Mouse (Mus musculus): ENCODE data around the gene Epb41l1. TPM values are rescaled to one million over a fixed set of nuclear protein-coding genes. Genes with fewer than 3 reads are reported as not detected.

The Epb41l1 gene
- polyA plus RNA-seq, 1 experiment from 2014 or later: 1.4 TPM

DNA sequence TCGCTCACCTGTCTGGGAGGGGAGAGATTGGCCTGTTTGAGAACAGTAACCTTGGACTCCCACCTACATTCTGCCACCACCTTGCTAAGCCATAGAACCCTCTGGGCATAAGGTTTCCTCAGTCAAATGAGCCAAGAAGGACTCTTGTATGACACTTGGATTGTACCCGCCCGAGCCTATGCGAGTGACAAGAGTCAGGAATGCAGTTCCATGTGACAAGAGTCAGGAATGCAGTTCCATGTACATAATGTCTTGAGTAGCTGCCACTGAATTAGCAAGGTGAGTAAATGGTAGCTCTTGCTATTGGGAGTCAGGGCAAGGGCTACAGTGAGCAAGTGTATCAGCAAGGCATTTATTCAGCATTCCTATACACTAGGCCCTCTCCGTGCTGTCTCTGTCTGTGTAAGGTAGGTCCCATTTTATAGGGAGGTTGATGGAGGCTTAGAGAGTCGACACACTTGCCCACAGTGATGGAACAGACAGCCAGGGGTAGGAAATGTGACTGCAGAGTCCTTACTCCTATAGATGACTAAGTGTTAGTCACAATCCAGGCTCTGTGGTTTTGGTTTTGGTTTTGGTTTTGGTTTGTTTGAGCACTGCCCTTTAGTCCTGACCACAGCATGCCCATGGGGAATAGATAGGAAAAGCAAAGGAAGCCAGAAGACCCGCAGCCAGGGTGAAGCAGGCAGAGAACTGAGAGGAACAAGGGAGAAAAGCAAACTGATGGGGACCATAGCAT lies 118.3 kb downstream of the Epb41l1 start:
- ATAC-seq (ENCODE audit: insufficient number of reproducible peaks, low FRiP score): no peak
- Histone ChIP-seq H3K27ac (ENCODE audit: poor library complexity, severe bottlenecking) (no peak overlapping the region), H3K4me2 (no peak overlapping the region), H3K36me3 (peaks cover 10% of the 10 kb centered on the region; the same call in 1 of the 2 replicates), H3K27me3 (replicated peaks) (no peaks in the 10 kb centered on the region), H3K9me3 (replicated peaks) (no peaks in the 10 kb centered on the region), H3K9ac (no peak overlapping the region), H3K4me1 (replicated peaks) (no peaks in the 10 kb centered on the region), H3K4me3 (no peak overlapping the region)
- 74% methylated on average over 7 of the region's 7 CpGs for WGBS

DNA sequence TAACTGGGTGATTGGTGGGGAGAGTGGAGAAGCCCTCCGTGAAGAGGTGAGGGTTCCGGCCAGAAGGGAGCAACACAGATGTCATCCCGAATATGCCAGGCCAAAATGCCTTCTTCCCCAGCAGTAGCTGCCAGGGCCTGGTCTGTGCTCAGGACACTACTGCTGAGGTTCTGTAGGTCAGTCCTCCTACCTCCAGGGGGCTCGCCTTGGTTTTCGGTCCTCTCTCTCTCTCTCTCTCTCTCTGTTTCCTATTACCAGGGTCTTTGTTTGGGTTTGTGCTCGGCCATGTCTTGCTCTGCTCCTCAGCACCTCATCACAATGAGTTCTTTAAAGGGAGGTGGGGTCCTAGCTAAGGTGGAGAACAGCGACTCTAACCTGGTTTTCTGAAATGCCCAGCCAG lies 120.3 kb downstream of the Epb41l1 start:
- no peak overlapping the region for H3K9ac ChIP-seq
- no peak for ATAC-seq (ENCODE audit: insufficient number of reproducible peaks, low FRiP score)
- H3K27me3 ChIP-seq (replicated peaks): no peaks in the 10 kb centered on the region
- H3K4me3 ChIP-seq: no peak overlapping the region
- no peaks in the 10 kb centered on the region for H3K4me1 ChIP-seq (replicated peaks)
- H3K36me3 ChIP-seq: peaks cover 10% of the 10 kb centered on the region; the same call in 1 of the 2 replicates
- no peak overlapping the region for H3K4me2 ChIP-seq
- no peaks in the 10 kb centered on the region for H3K9me3 ChIP-seq (replicated peaks)
- no peak overlapping the region for H3K27ac ChIP-seq (ENCODE audit: poor library complexity, severe bottlenecking)
- 78% methylated on average over 7 of the region's 7 CpGs for WGBS

DNA sequence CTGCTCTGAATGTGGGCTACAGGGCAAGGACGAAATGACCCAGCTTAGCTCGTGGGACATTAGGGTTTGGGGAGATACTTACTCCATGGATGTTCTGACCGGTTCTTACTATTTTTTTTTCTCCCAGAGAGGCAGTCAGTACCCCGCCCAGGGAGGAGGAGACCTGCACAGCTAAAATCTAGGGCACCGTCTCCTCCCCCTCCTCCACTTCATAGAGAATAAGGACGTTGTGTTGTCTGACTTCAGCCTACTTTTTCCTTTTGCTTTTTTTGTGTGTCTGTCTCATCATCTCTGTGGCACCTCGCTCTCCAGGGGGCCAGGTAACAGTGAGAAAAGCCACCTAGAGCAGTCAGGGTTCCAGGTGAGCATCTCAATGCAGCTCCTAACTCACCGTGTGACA lies 121.7 kb downstream of the Epb41l1 start:
- peaks cover 7% of the 10 kb centered on the region; the same call in 1 of the 2 replicates for H3K36me3 ChIP-seq
- 70% methylated on average over 8 of the region's 8 CpGs for WGBS

DNA sequence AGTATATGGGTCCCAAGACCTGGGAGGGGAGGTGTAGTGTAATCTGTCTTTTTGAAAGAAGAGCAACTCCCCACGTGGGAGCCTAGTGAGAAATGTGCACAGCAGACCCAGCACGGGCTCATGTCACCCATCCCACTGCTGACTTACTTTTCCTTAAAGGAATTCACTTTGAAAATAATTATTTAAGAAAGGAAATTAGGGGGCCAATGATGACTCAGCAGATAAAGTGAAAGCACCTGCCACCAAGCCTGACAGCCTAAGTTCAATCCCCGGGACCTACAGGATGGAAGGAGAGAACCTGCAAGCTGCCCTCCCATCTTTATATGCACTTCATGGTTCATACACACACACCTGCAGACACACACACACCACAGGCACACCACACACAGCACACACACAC lies 123.1 kb downstream of the Epb41l1 start:
- peaks cover 7% of the 10 kb centered on the region; the same call in 1 of the 2 replicates for H3K36me3 ChIP-seq
- no peak overlapping the region for H3K4me3 ChIP-seq
- peaks cover 10% of the 10 kb centered on the region for H3K4me1 ChIP-seq (replicated peaks)
- 73% methylated on average over 3 of the region's 3 CpGs for WGBS
- H3K4me2 ChIP-seq: no peak overlapping the region
- H3K9ac ChIP-seq: no peak overlapping the region
- no peaks in the 10 kb centered on the region for H3K27me3 ChIP-seq (replicated peaks)
- no peak overlapping the region for H3K27ac ChIP-seq (ENCODE audit: poor library complexity, severe bottlenecking)
- H3K9me3 ChIP-seq (replicated peaks): no peaks in the 10 kb centered on the region
- no peak for ATAC-seq (ENCODE audit: insufficient number of reproducible peaks, low FRiP score)

More for the DNA sequence above, 121.7 kb downstream of the Epb41l1 start:
- H3K27ac ChIP-seq (ENCODE audit: poor library complexity, severe bottlenecking): no peak overlapping the region
- no peak overlapping the region for H3K4me3 ChIP-seq
- no peak overlapping the region for H3K9ac ChIP-seq
- H3K27me3 ChIP-seq (replicated peaks): no peaks in the 10 kb centered on the region
- ATAC-seq (ENCODE audit: insufficient number of reproducible peaks, low FRiP score): no peak
- H3K4me2 ChIP-seq: no peak overlapping the region
- H3K4me1 ChIP-seq (replicated peaks): peaks cover 4% of the 10 kb centered on the region
- no peaks in the 10 kb centered on the region for H3K9me3 ChIP-seq (replicated peaks)

DNA sequence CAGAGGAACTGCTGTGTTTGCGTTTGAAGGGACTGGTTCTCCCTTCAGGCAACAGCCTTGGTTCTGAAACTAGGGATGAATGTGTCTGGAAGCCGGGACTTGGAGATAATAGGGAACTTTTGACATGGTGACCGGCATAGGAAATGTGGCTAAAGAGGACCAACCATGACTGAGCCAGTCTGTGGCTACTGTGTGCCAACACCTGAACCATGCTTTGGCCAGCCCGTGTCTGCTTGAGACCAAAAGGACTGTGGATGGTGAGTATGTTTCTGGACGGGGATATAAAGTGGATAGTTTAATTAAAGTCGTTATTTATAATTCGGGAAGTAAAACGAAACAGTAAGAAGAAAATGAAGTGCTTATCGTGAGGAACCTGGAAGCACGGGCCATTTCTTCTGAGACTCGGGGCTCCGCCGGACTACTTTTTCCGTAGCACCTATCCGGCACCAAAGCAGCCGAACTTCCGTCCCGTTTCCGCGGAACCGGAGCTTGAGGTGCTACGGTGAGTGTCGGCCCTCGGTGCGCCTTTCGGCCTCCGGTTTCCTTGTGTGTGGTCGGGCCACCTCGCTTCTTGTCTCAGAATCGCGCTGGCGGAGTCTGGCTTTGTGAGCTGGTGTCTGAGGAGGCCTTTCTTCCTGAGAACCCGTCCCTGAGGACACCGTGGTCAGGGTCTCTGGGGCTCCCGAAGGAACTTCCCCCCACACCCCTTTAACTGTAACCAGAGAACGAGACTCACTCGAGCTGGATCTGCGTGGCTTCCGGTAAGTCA lies 126.6 kb downstream of the Epb41l1 start, which contains the start of gene Aar2:
TSS of gene Aar2 (plus strand) at position 462 of the 769 bp plus-strand sequence.
- ATAC-seq (ENCODE audit: insufficient number of reproducible peaks, low FRiP score): no peak
- 6% methylated on average over 39 of the region's 39 CpGs for WGBS
- H3K4me1 ChIP-seq (replicated peaks): peaks cover 15% of the 10 kb centered on the region
- peak within 1 kb of the TSS; percentile 86 for H3K4me2 ChIP-seq
- H3K9me3 ChIP-seq (replicated peaks): no peaks in the 10 kb centered on the region
- peak within 1 kb of the TSS; percentile 87 for H3K9ac ChIP-seq
- H3K36me3 ChIP-seq: peaks cover 20% of the 10 kb centered on the region
- H3K4me3 ChIP-seq: peak within 1 kb of the TSS; percentile 96
- H3K27me3 ChIP-seq (replicated peaks): no peaks in the 10 kb centered on the region
- no peak within 1 kb of the TSS for H3K27ac ChIP-seq (ENCODE audit: poor library complexity, severe bottlenecking)

DNA sequence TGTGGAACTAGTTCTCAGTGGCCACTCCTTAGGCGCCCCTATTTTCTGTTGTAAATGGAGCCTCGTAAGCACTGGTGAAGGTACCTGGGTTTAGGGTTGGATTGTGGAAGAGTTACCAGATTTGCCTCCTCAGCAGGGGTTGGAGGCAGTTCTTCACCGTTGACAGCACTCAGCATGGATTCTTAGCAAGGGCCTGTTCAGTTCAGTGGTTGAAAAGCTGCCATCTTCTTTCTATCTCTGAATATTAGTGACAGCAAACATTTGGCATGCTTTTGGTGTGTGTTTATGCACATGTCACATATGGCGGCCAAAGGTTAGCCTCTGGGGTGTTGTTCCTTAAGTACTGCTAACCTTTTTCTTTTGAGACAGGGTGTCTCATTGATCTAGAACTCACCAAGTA lies 131.7 kb downstream of the Epb41l1 start:
- Histone ChIP-seq H3K36me3 (peaks cover 58% of the 10 kb centered on the region), H3K4me2 (no peak overlapping the region), H3K27ac (ENCODE audit: poor library complexity, severe bottlenecking) (no peak overlapping the region), H3K4me1 (replicated peaks) (peaks cover 12% of the 10 kb centered on the region), H3K9ac (no peak overlapping the region), H3K27me3 (replicated peaks) (no peaks in the 10 kb centered on the region), H3K9me3 (replicated peaks) (no peaks in the 10 kb centered on the region), H3K4me3 (no peak overlapping the region)
- no peak for ATAC-seq (ENCODE audit: insufficient number of reproducible peaks, low FRiP score)
- 91% methylated on average over 4 of the region's 4 CpGs for WGBS

DNA sequence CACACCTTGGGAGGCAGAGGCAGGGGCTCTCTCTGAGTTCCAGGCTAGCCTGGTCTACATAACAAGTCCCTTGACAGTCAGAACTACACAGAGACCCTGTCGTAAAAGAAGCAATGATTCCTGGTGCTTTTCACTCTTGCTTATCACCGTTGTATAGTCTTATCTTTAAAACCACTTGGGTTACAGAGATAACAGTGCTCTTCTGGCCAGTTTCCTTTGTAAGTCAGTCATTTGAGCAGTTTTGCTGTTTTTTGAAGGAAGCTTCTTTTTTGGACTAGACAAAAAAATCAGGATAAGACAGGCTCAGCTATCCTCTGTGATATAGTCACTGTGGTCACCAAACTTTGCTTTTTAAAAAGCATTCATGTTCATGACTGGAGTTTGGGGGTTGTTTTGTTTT lies 141.1 kb downstream of the Epb41l1 start:
- H3K36me3 ChIP-seq: peaks cover 43% of the 10 kb centered on the region
- no peak overlapping the region for H3K27ac ChIP-seq (ENCODE audit: poor library complexity, severe bottlenecking)
- ATAC-seq (ENCODE audit: insufficient number of reproducible peaks, low FRiP score): no peak
- H3K4me3 ChIP-seq: no peak overlapping the region
- WGBS: 5% methylated on average over 2 of the region's 2 CpGs
- no peaks in the 10 kb centered on the region for H3K9me3 ChIP-seq (replicated peaks)
- no peak overlapping the region for H3K4me2 ChIP-seq
- H3K4me1 ChIP-seq (replicated peaks): peaks cover 5% of the 10 kb centered on the region; the same call in 1 of the 2 replicates
- H3K27me3 ChIP-seq (replicated peaks): no peaks in the 10 kb centered on the region
- no peak overlapping the region for H3K9ac ChIP-seq

DNA sequence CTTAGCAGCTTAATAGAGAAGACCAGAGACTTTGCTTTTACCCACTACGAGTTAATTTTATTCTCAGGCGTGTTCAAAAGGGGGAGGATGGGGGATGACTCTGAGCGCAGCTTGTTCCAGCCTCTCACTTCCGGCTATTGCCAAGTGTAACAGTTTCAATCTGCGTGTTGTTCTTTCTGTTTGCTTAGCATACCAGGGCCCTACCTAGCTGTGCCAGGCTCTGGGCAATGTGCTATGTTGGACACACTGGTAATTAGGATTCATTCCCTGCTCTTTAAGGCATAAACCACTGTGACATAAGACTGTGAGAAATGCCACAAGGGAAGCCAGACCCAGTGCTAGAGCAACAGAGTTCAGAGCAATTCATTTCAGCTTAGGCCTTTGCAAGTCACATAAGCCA lies 142.8 kb downstream of the Epb41l1 start:
- Histone ChIP-seq H3K27ac (ENCODE audit: poor library complexity, severe bottlenecking) (no peak overlapping the region), H3K4me3 (no peak overlapping the region), H3K4me1 (replicated peaks) (peaks cover 5% of the 10 kb centered on the region; the same call in 1 of the 2 replicates), H3K27me3 (replicated peaks) (no peaks in the 10 kb centered on the region), H3K9ac (no peak overlapping the region), H3K4me2 (no peak overlapping the region), H3K9me3 (replicated peaks) (no peaks in the 10 kb centered on the region), H3K36me3 (peaks cover 46% of the 10 kb centered on the region)
- WGBS: 82% methylated on average over 5 of the region's 5 CpGs
- no peak for ATAC-seq (ENCODE audit: insufficient number of reproducible peaks, low FRiP score)

DNA sequence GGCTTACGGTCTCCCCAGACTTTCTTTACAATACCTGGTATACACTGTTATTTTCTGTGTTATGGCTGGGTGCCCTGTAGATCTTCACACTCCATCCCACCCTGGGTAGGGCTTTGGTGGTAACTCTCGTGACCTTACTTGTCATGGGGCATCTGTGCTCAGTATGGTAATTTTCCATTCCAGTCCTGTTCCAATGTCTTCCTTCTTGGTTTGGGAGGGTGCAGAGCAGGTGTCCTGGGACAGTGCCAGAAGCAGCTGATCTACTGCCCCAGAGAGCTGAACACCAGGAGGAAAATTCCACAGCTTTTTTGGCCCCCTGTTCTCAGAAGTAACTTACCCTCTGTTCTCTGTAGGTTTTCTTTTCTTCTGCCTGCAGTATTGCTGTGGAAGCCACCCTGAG lies 145.8 kb downstream of the Epb41l1 start:
- Histone ChIP-seq H3K4me2 (no peak overlapping the region), H3K4me1 (replicated peaks) (peaks cover 3% of the 10 kb centered on the region; the same call in 1 of the 2 replicates)
- ATAC-seq (ENCODE audit: insufficient number of reproducible peaks, low FRiP score): no peak

DNA sequence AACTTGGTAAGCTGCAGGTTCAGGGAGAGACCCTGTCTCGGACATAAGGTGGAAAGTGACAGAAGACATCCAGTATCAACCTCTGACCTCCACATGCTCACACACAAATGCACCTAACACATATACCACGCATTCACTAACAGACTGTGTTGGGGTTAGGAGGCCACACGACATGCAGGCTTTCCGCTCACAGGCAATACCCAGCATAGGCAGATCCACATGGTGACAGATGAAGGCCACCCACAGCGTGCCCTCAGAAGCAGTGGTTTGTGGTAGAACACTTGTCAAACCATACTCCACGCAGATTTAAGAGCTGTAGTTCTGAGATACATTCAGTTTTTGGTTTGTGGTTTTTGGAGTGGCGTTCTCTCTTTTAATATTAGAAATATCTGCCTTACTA lies 147.9 kb downstream of the Epb41l1 start:
- H3K4me3 ChIP-seq: no peak overlapping the region
- H3K4me2 ChIP-seq: no peak overlapping the region
- 84% methylated on average over 7 of the region's 7 CpGs for WGBS
- no peaks in the 10 kb centered on the region for H3K27me3 ChIP-seq (replicated peaks)
- no peak for ATAC-seq (ENCODE audit: insufficient number of reproducible peaks, low FRiP score)
- H3K9ac ChIP-seq: no peak overlapping the region
- H3K27ac ChIP-seq (ENCODE audit: poor library complexity, severe bottlenecking): no peak overlapping the region
- no peaks in the 10 kb centered on the region for H3K4me1 ChIP-seq (replicated peaks)
- H3K9me3 ChIP-seq (replicated peaks): no peaks in the 10 kb centered on the region
- peaks cover 28% of the 10 kb centered on the region for H3K36me3 ChIP-seq

More for the DNA sequence above, 145.8 kb downstream of the Epb41l1 start:
- peaks cover 32% of the 10 kb centered on the region for H3K36me3 ChIP-seq
- 90% methylated on average over 2 of the region's 2 CpGs for WGBS
- H3K9me3 ChIP-seq (replicated peaks): no peaks in the 10 kb centered on the region
- H3K4me3 ChIP-seq: no peak overlapping the region
- H3K9ac ChIP-seq: no peak overlapping the region
- no peak overlapping the region for H3K27ac ChIP-seq (ENCODE audit: poor library complexity, severe bottlenecking)
- H3K27me3 ChIP-seq (replicated peaks): no peaks in the 10 kb centered on the region

DNA sequence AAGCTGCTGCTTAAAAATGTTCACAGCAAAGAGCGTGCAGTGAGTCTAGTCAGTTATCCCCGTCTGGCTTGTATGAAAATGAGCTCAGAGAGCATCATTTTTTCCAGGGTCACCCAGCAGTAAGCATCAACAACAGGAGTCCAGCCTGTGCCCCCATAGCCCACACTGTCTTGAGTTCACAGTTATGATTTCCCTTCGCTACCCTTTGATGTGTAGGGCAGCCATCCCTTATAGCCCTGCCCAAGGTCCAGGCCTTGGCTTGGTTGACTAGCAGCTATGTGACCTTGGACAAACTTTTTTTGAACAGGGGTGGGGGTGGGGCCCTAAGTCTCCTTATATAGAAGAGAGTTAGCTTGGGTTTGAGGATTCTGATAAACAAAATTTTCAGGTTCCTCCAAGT lies 148.6 kb downstream of the Epb41l1 start:
- no peak for ATAC-seq (ENCODE audit: insufficient number of reproducible peaks, low FRiP score)
- Histone ChIP-seq H3K36me3 (peaks cover 27% of the 10 kb centered on the region), H3K27ac (ENCODE audit: poor library complexity, severe bottlenecking) (no peak overlapping the region), H3K4me2 (no peak overlapping the region), H3K9ac (no peak overlapping the region), H3K4me1 (replicated peaks) (no peaks in the 10 kb centered on the region), H3K27me3 (replicated peaks) (no peaks in the 10 kb centered on the region), H3K4me3 (no peak overlapping the region), H3K9me3 (replicated peaks) (no peaks in the 10 kb centered on the region)
- 85% methylated on average over 3 of the region's 3 CpGs for WGBS
